Comparison of ENCODE assay signal across 28 mouse cellular contexts in genomic region chr11:106559773-106560172, GRCm38 (mm10). TPM values are rescaled to one million over a fixed set of nuclear protein-coding genes. Genes with fewer than 3 reads are reported as not detected.
DNase-seq lines count a peak whose midpoint lies in the region; ATAC-seq and TF ChIP-seq lines count a peak whose summit lies in the region.
"Had no signal": no experiment of that assay in that cellular context is flagged by ENCODE, and none has a peak within 500 bp of the region (broad histone marks: within the 10 kb centered on the region; RNA-seq: fewer than 3 reads in every experiment).

No protein-coding gene starts in this region.

- H3K9me3 ChIP-seq in liver, embryonic 12.5 days (replicated peaks): no peaks in the 10 kb centered on the region
- H3K9me3 ChIP-seq: G1E; limb, embryonic 12.5 days; liver, embryonic 13.5 days; midbrain, embryonic 15.5 days; neural tube, embryonic 15.5 days; stomach, embryonic 15.5 days had no signal

- no peaks in the 10 kb centered on the region for H3K27me3 ChIP-seq in liver, adult 2 months (ENCODE audit: control insufficient read depth, insufficient read depth, low read length)
- H3K27me3 ChIP-seq in liver, embryonic 12.5 days (replicated peaks): no peaks in the 10 kb centered on the region
- H3K27me3 ChIP-seq: limb, embryonic 12.5 days; liver, embryonic 13.5 days; midbrain, embryonic 15.5 days; neural tube, embryonic 15.5 days; stomach, embryonic 15.5 days had no signal

- TF ChIP-seq CTCF in liver, adult 2 months (IDR thresholded peaks at IDR 0.05; ENCODE audit: low read depth, low read length): no peak

- H3K4me3 ChIP-seq in liver, adult 2 months (ENCODE audit: insufficient read depth, low read depth, low read length): no peak overlapping the region
- no peak overlapping the region for H3K4me3 ChIP-seq in liver, embryonic 12.5 days
- H3K4me3 ChIP-seq: erythroblast, embryonic 14.5 days; limb, embryonic 12.5 days; liver, embryonic 13.5 days; midbrain, embryonic 15.5 days; neural tube, embryonic 15.5 days; stomach, embryonic 15.5 days had no signal

- no peak for TF ChIP-seq POLR2A in liver, adult 2 months (IDR thresholded peaks at IDR 0.05; ENCODE audit: extremely low read depth, insufficient read depth, low read length)

- no peak for ATAC-seq in liver, embryonic 12.5 days
- ATAC-seq: forebrain, embryonic 16.5 days; hindbrain, embryonic 16.5 days; midbrain, embryonic 15.5 days had no signal

- H3K79me2 ChIP-seq in liver, adult 2 months (ENCODE audit: control insufficient read depth, insufficient read depth, low read length): peaks cover 26% of the 10 kb centered on the region; the same call in 1 of the 2 replicates

- WGBS in liver, adult 2 months: 80% methylated on average over 7 of the region's 7 CpGs
- WGBS in liver, embryonic 12.5 days (ENCODE audit: insufficient replicate concordance): 84% methylated on average over 7 of the region's 7 CpGs

- no peak overlapping the region for H3K4me2 ChIP-seq in liver, embryonic 12.5 days
- H3K4me2 ChIP-seq: limb, embryonic 12.5 days; liver, embryonic 13.5 days; lung, embryonic 14.5 days; midbrain, embryonic 15.5 days; neural tube, embryonic 15.5 days; stomach, embryonic 15.5 days had no signal

- peak; percentile 41 to 67 for DNase-seq in frontal cortex, adult 2 months (ENCODE audit: extremely low spot score in 1 of 2, low spot score in 1 of 2)
- no peak for DNase-seq in frontal cortex, postnatal 25 days (ENCODE audit: low spot score in 2 of 2)
- no peak for DNase-seq in liver, adult 2 months (ENCODE audit: extremely low read depth, low read depth, low spot score)
- DNase-seq in NIH3T3 (ENCODE audit: low read depth): peak; percentile 68
- DNase-seq in left cerebral cortex, adult 9 months (ENCODE audit: low spot score in 2 of 2): peak; percentile 27 to 38
- DNase-seq in lung, adult 18-20 months: no peak
- no peak for DNase-seq in adrenal gland, postnatal 4 days (ENCODE audit: low spot score in 2 of 2)
- DNase-seq: adrenal gland, postnatal 14 days; cerebellum, adult 18-20 months; gastrocnemius, postnatal 10 days; heart, postnatal 14 days; kidney, adult 2 months; kidney, postnatal 36 days; layer of hippocampus, postnatal 36 days; liver, embryonic 13.5 days; lung, embryonic 14.5 days; lung, postnatal 14 days; retina, postnatal 1 day; thymus, postnatal 25 days had no signal

- H3K36me3 ChIP-seq in liver, adult 2 months (ENCODE audit: control insufficient read depth, insufficient read depth, low read length): no peaks in the 10 kb centered on the region
- H3K36me3 ChIP-seq in liver, embryonic 12.5 days: 0 out of 2 replicates have a peak, but pooled peaks cover 6% of the 10 kb centered on the region
- H3K36me3 ChIP-seq: limb, embryonic 12.5 days; midbrain, embryonic 15.5 days; neural tube, embryonic 15.5 days; stomach, embryonic 15.5 days had no signal

- H3K27ac ChIP-seq in liver, adult 2 months (replicated peaks; ENCODE audit: insufficient read depth, low read depth, low read length): peak overlapping the region; percentile 5; the same call in 1 of the 2 replicates
- H3K27ac ChIP-seq in liver, embryonic 12.5 days: no peak overlapping the region
- H3K27ac ChIP-seq: limb, embryonic 12.5 days; liver, embryonic 13.5 days; midbrain, embryonic 15.5 days; neural tube, embryonic 15.5 days; stomach, embryonic 15.5 days had no signal

- H3K9ac ChIP-seq in liver, adult 2 months (ENCODE audit: low read depth, low read length): no peak overlapping the region
- no peak overlapping the region for H3K9ac ChIP-seq in liver, embryonic 12.5 days
- H3K9ac ChIP-seq: limb, embryonic 12.5 days; liver, embryonic 13.5 days; lung, embryonic 14.5 days; midbrain, embryonic 15.5 days; neural tube, embryonic 15.5 days; stomach, embryonic 15.5 days had no signal

- peaks cover 45% of the 10 kb centered on the region for H3K4me1 ChIP-seq in liver, adult 2 months (ENCODE audit: control insufficient read depth, insufficient read depth, low read length)
- H3K4me1 ChIP-seq in liver, embryonic 12.5 days: peaks cover 52% of the 10 kb centered on the region

RNA-seq across cellular contexts. Expression of gene Tex2, which starts 53.5 kb away (rescaled TPM):
- 57.7 and 59.8 TPM in 2 replicates for polyA plus RNA-seq in frontal cortex, adult 2 months (2012; rRNA removed)
- 60.4 and 63.4 TPM in 2 replicates for total RNA-seq in liver, adult 2 months (2014; rRNA removed)
- 45.3 and 49.7 TPM in 2 replicates for polyA plus RNA-seq in liver, adult 2 months (2012; rRNA removed)
- 11.3 and 11.7 TPM in 2 replicates for polyA plus RNA-seq in liver, embryonic 12.5 days (2016; fragmentation: Nextera tagmentation; extraction: Ambion mirVana)
- 10 to 100 TPM; 31.5 to 33.0 TPM for total RNA-seq in adrenal gland, postnatal 4 days (2021)

Comparison
In these comparisons a context has a peak if more than half of its experiments do, and no peak if none do; other contexts are left out.
1. DNase-seq: peak in frontal cortex, adult 2 months (2 of 2), NIH3T3 (single experiment) and left cerebral cortex, adult 9 months (2 of 2); none in frontal cortex, postnatal 25 days (0 of 2), liver, adult 2 months (single experiment), lung, adult 18-20 months (0 of 2) and adrenal gland, postnatal 4 days (0 of 2).